Mouse (Mus musculus): ENCODE measurements around the gene Susd3.

GRCm38 (mm10) chr13:49282168-49282567, 33.7 kb upstream of the Susd3 start:
- TF ChIP-seq CTCF (IDR thresholded peaks at IDR 0.05; ENCODE audit: low read depth, low read length), result no peak
- TF ChIP-seq POLR2A (IDR thresholded peaks at IDR 0.05; ENCODE audit: borderline replicate concordance, low read depth, low read length), result no peak

Measured in bone marrow macrophage, adult 2 months (primary cell).